Mouse (Mus musculus): ENCODE data around the gene Mrgpre. TPM values are rescaled to one million over a fixed set of nuclear protein-coding genes. Genes with fewer than 3 reads are reported as not detected.

The Mrgpre gene
- total RNA-seq (2012; rRNA removed) (0.07 and 0.15 TPM in 2 replicates), polyA plus RNA-seq (2012; ENCODE audit: insufficient read depth in 1 of 2, insufficient read length in 2 of 2, low read depth in 1 of 2, low replicate concordance in 2 of 2, missing spikeins in 1 of 2) (under 1 TPM in 1 of 2 experiments, not detected in 1; 0.18 TPM)

GRCm38 (mm10) chr7:143783996-143784829 is at the start of gene Mrgpre:
Gene Mrgpre, minus strand, starts transcription at chr7:143784500.
- Histone ChIP-seq H3K27me3 (ENCODE audit: control insufficient read depth in 1 of 2, insufficient read depth in 2 of 2, low read length in 2 of 2) (no peaks in the 10 kb centered on the region), H3K9me3 (replicated peaks; ENCODE audit: insufficient read depth, low read length) (no peaks in the 10 kb centered on the region), H3K79me2 (ENCODE audit: control insufficient read depth, insufficient read depth, low read length, poor library complexity) (no peaks in the 10 kb centered on the region), H3K4me3 (ENCODE audit: control insufficient read depth in 1 of 2, insufficient read depth in 1 of 2, low read depth in 2 of 2, low read length in 2 of 2) (peak within 1 kb of the TSS; percentile 53 to 78), H3K36me3 (ENCODE audit: control insufficient read depth in 1 of 2, insufficient read depth in 2 of 2, low read length in 2 of 2) (no peaks in the 10 kb centered on the region; a peak in 2 of 4 replicates), H3K4me1 (ENCODE audit: control insufficient read depth in 1 of 2, insufficient read depth in 2 of 2, low read length in 2 of 2) (peaks cover 2 to 16% of the 10 kb centered on the region in 2 experiments), H3K27ac (ENCODE audit: control insufficient read depth, low read depth, low read length) (no peak within 1 kb of the TSS; the same call in 1 of the 2 replicates), H3K9ac (ENCODE audit: control insufficient read depth, low read depth, low read length, poor library complexity, severe bottlenecking) (peak within 1 kb of the TSS; percentile 65)
- peak; percentile 39 for DNase-seq (ENCODE audit: low read depth, low spot score)
- TF ChIP-seq CHD1 (IDR thresholded peaks at IDR 0.05; ENCODE audit: low read depth, low read length) (no peak), NELFE (IDR thresholded peaks at IDR 0.05; ENCODE audit: low read depth, low read length) (peak; percentile 16; the same call in 1 of the 2 replicates), USF2 (IDR thresholded peaks at IDR 0.05; ENCODE audit: borderline replicate concordance in 1 of 2, insufficient read depth in 1 of 2, low read depth in 1 of 2, low read length in 2 of 2) (no peak), E2F4 (IDR thresholded peaks at IDR 0.05; ENCODE audit: borderline replicate concordance, low read depth, low read length) (no peak), ZKSCAN1 (IDR thresholded peaks at IDR 0.05; ENCODE audit: low read depth, low read length) (no peak), JUND (IDR thresholded peaks at IDR 0.05; ENCODE audit: low read depth, low read length) (no peak), ETS1 (IDR thresholded peaks at IDR 0.05; ENCODE audit: low read depth, low read length) (no peak), USF1 (IDR thresholded peaks at IDR 0.05; ENCODE audit: low read depth, low read length) (peak; percentile 70), POLR2AphosphoS2 (IDR thresholded peaks at IDR 0.05; ENCODE audit: low read length) (no peak), NRF1 (IDR thresholded peaks at IDR 0.05; ENCODE audit: insufficient read depth, low read depth, low read length, poor library complexity, severe bottlenecking) (no peak), MEF2A (IDR thresholded peaks at IDR 0.05; ENCODE audit: extremely low read depth, insufficient replicate concordance, low read depth, low read length, poor library complexity, severe bottlenecking) (no peak), MYC (IDR thresholded peaks at IDR 0.05; ENCODE audit: low read depth, low read length) (no peak), GATA1 (IDR thresholded peaks at IDR 0.05; ENCODE audit: low read depth, low read length) (no peak), RAD21 (IDR thresholded peaks at IDR 0.05; ENCODE audit: low read depth, low read length) (no peak), TCF12 (IDR thresholded peaks at IDR 0.05; ENCODE audit: low read depth, low read length) (0 out of 2 replicates have a peak, but pooled peaks have one; percentile 8), SMC3 (IDR thresholded peaks at IDR 0.05; ENCODE audit: low read depth, low read length) (no peak), ELF1 (IDR thresholded peaks at IDR 0.05; ENCODE audit: low read depth, low read length) (0 out of 2 replicates have a peak, but pooled peaks have one; percentile 24), MAX (IDR thresholded peaks at IDR 0.05; ENCODE audit: low read length) (0 out of 2 replicates have a peak, but pooled peaks have one; percentile 30), POLR2AphosphoS5 (IDR thresholded peaks at IDR 0.05; ENCODE audit: borderline replicate concordance, low read depth, low read length) (no peak), POLR2A (IDR thresholded peaks at IDR 0.05; ENCODE audit: control insufficient read depth in 1 of 2, insufficient read depth in 1 of 2, low read depth in 1 of 2, low read length in 2 of 2, poor library complexity in 1 of 2) (no peak), EP300 (IDR thresholded peaks at IDR 0.05; ENCODE audit: low read depth in 1 of 2, low read length in 2 of 2) (no peak), SIN3A (IDR thresholded peaks at IDR 0.05; ENCODE audit: low read length) (peak; percentile 31; the same call in 1 of the 2 replicates), GABPA (IDR thresholded peaks at IDR 0.05; ENCODE audit: low read depth, low read length) (no peak), CTCF (IDR thresholded peaks at IDR 0.05 in 2 of 3, conservative IDR thresholded peaks at IDR 0.05 in 1 of 3; ENCODE audit: control insufficient read depth in 1 of 3, insufficient read depth in 1 of 3, low read depth in 2 of 3, low read length in 3 of 3, poor library complexity in 1 of 3, severe bottlenecking in 1 of 3) (no peak), ZNF384 (IDR thresholded peaks at IDR 0.05; ENCODE audit: low read depth, low read length) (no peak), TBP (IDR thresholded peaks at IDR 0.05; ENCODE audit: low read depth, low read length) (no peak), ZC3H11A (IDR thresholded peaks at IDR 0.05; ENCODE audit: low read depth, low read length) (no peak), ZMIZ1 (IDR thresholded peaks at IDR 0.05; ENCODE audit: low read depth, low read length) (no peak), TAL1 (IDR thresholded peaks at IDR 0.05; ENCODE audit: low read length) (no peak), MYB (IDR thresholded peaks at IDR 0.05; ENCODE audit: low read depth, low read length) (no peak), KAT2A (conservative IDR thresholded peaks at IDR 0.05; ENCODE audit: low read depth, low read length) (no peak), BHLHE40 (IDR thresholded peaks at IDR 0.05; ENCODE audit: borderline replicate concordance, low read depth, low read length) (no peak), HCFC1 (IDR thresholded peaks at IDR 0.05; ENCODE audit: low read depth, low read length) (0 out of 2 replicates have a peak, but pooled peaks have one; percentile 27), MAFK (IDR thresholded peaks at IDR 0.05; ENCODE audit: borderline replicate concordance, low read depth, low read length) (no peak), MXI1 (IDR thresholded peaks at IDR 0.05; ENCODE audit: low read depth, low read length) (no peak)

All from MEL (cell line).